Mouse (Mus musculus): ENCODE data around the gene Plcb1. TPM values are rescaled to one million over a fixed set of nuclear protein-coding genes. Genes with fewer than 3 reads are reported as not detected.

Plcb1 gene
- total and polyA plus RNA-seq, 3 experiments, result 0.78 to 4.2 (median 3.9) TPM

DNA sequence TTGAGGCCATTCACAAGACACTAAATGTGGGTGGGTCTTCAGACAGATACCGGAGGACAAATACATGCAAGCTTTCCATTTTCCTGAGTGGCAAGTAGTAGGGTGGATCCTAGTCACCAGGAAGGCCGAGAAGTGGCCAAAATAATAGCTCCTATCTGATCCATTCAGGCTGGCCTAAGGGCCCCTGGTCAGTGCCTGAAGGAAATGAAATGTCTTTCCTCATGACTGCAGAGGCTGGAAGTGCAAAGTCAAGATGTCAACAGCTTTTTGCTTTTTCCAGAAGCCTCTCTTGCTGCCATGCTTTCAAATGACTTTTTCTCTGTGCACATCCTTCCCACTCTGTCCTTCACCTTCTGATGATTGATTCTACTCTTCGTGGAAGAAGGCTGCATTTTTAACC, 415.0 kb downstream of the Plcb1 start:
- no peak for TF ChIP-seq EP300 (IDR thresholded peaks at IDR 0.05; ENCODE audit: insufficient read depth, low read depth, low read length)
- whole genome bisulfite sequencing, result 57% methylated on average over 3 of the region's 3 CpGs
- intact Hi-C loops (cut with DNase I), result loop anchor here (10.0 kb wide), 1 partner anchor 106 kb away; no protein-coding TSS in a partner anchor

DNA sequence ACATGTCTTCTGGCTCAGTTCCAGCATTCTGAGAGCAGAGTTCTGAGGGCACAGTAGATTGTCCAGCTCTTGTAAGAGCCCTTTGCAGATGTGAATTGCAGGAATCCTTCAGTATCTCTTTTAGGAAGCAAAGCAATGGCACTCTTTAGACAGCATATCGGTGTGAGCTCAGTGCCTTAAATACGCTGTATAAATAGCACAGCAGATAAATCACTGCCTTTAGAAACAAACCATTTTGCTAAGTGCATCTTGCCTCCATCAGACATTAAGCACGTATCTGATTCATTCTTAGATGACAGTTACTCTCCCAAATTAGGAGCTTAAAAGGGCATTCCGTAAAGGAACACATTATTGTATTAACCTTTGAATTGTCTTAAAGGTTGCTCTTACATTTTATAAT, 416.5 kb downstream of the Plcb1 start:
- WGBS, result 67% methylated on average over 4 of the region's 4 CpGs
- Histone ChIP-seq H3K36me3 (ENCODE audit: control insufficient read depth, insufficient read depth, low read length) (peaks cover 4% of the 10 kb centered on the region; the same call in 1 of the 2 replicates), H3K79me2 (replicated peaks; ENCODE audit: control insufficient read depth, insufficient read depth, low read length) (no peaks in the 10 kb centered on the region), H3K4me3 (no peak overlapping the region), H3K27ac (no peak overlapping the region), H3K27me3 (ENCODE audit: control insufficient read depth, insufficient read depth, low read length) (no peaks in the 10 kb centered on the region), H3K9ac (ENCODE audit: low read depth, low read length) (no peak overlapping the region), H3K4me1 (ENCODE audit: control insufficient read depth, insufficient read depth, low read length) (peaks cover 3% of the 10 kb centered on the region)
- intact Hi-C loops (cut with DNase I), result loop anchor here (10.0 kb wide), 1 partner anchor 108 kb away; no protein-coding TSS in a partner anchor
- DNase-seq, result no peak
- TF ChIP-seq POLR2A (IDR thresholded peaks at IDR 0.05; ENCODE audit: insufficient read depth, low read depth, low read length), result no peak

More for the DNA sequence above, 415.0 kb downstream of the Plcb1 start:
- DNase-seq, result no peak
- peaks cover 4% of the 10 kb centered on the region; the same call in 1 of the 2 replicates for H3K36me3 ChIP-seq (ENCODE audit: control insufficient read depth, insufficient read depth, low read length)
- no peak overlapping the region for H3K4me3 ChIP-seq
- H3K79me2 ChIP-seq (replicated peaks; ENCODE audit: control insufficient read depth, insufficient read depth, low read length), result no peaks in the 10 kb centered on the region
- no peak overlapping the region for H3K9ac ChIP-seq (ENCODE audit: low read depth, low read length)
- H3K27me3 ChIP-seq (ENCODE audit: control insufficient read depth, insufficient read depth, low read length), result no peaks in the 10 kb centered on the region
- peaks cover 3% of the 10 kb centered on the region for H3K4me1 ChIP-seq (ENCODE audit: control insufficient read depth, insufficient read depth, low read length)
- no peak overlapping the region for H3K27ac ChIP-seq

DNA sequence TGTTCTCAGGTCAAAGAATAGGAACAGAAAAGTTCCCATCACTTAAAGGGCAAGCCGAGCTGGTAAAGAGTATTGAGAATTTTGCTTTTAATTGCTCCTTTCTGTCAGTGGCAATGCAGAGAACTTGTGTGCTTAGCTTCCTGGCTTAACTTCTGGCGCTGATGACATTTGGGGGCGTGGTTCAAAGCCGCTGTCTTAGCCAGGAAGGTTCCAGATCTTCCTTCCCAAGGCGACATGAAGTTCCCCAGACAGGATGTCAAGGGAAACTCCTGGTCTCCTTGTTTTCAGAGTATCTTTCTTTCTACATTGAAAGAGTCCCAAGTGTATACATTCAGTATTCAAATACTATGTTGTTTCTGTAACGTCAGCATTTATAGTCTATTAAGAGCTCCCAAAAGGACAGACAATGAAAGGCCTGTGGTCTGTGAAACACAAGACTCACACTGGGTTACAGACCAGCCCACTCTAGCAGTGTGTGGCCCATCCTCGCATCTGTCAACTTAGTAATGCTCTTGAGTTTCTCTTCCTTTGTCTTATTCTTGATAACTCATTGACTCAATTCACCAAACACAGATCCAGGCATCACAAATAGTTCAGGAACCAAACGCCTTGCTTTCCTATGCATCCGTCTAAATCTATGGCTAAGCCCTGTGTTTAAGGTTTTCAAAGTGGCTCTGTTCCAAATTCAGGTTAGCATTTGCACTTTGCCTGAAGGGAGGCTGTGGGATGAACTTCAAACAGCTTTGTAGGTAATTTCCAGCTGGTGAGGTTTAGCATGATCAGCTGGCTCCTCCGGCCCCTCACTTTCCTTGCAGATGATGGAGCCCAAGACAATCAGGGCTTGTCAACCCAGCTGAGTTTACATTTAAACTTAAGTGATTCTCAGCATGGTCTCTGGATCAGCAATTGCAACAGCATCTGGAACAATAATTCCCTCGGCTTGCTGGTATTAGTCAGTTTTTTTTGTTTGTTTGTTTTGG, 418.6 kb downstream of the Plcb1 start:
- H3K4me3 ChIP-seq, result no peak overlapping the region
- peak; percentile 32 to 48 for DNase-seq
- 63% methylated on average over 11 of the region's 11 CpGs for WGBS
- intact Hi-C loops (cut with DNase I), result loop anchor here (10.0 kb wide), 1 partner anchor 110 kb away; no protein-coding TSS in a partner anchor
- peak overlapping the region; percentile 48 for H3K27ac ChIP-seq
- no peak for TF ChIP-seq CTCF (IDR thresholded peaks at IDR 0.05)
- TF ChIP-seq EP300 (IDR thresholded peaks at IDR 0.05; ENCODE audit: insufficient read depth, low read depth, low read length), result no peak
- TF ChIP-seq POLR2A (IDR thresholded peaks at IDR 0.05; ENCODE audit: insufficient read depth, low read depth, low read length), result no peak
- no peak overlapping the region for H3K9ac ChIP-seq (ENCODE audit: low read depth, low read length)
- no peaks in the 10 kb centered on the region for H3K79me2 ChIP-seq (replicated peaks; ENCODE audit: control insufficient read depth, insufficient read depth, low read length)
- peaks cover 2% of the 10 kb centered on the region; the same call in 1 of the 2 replicates for H3K36me3 ChIP-seq (ENCODE audit: control insufficient read depth, insufficient read depth, low read length)
- no peaks in the 10 kb centered on the region for H3K27me3 ChIP-seq (ENCODE audit: control insufficient read depth, insufficient read depth, low read length)
- H3K4me1 ChIP-seq (ENCODE audit: control insufficient read depth, insufficient read depth, low read length), result peaks cover 3% of the 10 kb centered on the region

DNA sequence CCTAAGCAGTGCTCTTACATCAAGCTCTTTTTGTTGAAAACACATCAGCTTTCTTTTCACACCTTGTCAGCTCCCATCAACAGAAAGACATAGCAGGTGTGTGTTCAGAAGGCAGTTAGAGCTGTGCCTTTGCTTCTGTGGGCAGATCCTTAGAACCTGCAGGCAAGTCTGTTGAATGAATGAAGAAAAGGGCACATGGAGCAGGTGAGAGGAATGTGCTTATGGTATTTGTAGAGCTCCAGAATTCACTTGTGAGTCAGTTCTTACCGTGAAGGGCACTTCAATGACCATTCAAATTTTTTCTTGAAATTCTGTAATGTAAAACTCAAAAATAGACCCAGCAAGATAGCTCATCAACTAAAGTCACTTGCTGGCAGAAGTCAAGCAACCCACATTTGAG, 423.0 kb downstream of the Plcb1 start:
- TF ChIP-seq CTCF (IDR thresholded peaks at IDR 0.05) (no peak), EP300 (IDR thresholded peaks at IDR 0.05; ENCODE audit: insufficient read depth, low read depth, low read length) (no peak), POLR2A (IDR thresholded peaks at IDR 0.05; ENCODE audit: insufficient read depth, low read depth, low read length) (no peak)
- Histone ChIP-seq H3K79me2 (replicated peaks; ENCODE audit: control insufficient read depth, insufficient read depth, low read length) (no peaks in the 10 kb centered on the region), H3K36me3 (ENCODE audit: control insufficient read depth, insufficient read depth, low read length) (peaks cover 2% of the 10 kb centered on the region; the same call in 1 of the 2 replicates), H3K4me3 (no peak overlapping the region), H3K27me3 (ENCODE audit: control insufficient read depth, insufficient read depth, low read length) (no peaks in the 10 kb centered on the region), H3K27ac (no peak overlapping the region), H3K9ac (ENCODE audit: low read depth, low read length) (no peak overlapping the region), H3K4me1 (ENCODE audit: control insufficient read depth, insufficient read depth, low read length) (peaks cover 3% of the 10 kb centered on the region)
- 78% methylated on average over 1 of the region's 1 CpGs for WGBS
- DNase-seq, result no peak
- intact Hi-C loops (cut with DNase I), result loop anchor here (10.0 kb wide), 1 partner anchor 114 kb away; no protein-coding TSS in a partner anchor

DNA sequence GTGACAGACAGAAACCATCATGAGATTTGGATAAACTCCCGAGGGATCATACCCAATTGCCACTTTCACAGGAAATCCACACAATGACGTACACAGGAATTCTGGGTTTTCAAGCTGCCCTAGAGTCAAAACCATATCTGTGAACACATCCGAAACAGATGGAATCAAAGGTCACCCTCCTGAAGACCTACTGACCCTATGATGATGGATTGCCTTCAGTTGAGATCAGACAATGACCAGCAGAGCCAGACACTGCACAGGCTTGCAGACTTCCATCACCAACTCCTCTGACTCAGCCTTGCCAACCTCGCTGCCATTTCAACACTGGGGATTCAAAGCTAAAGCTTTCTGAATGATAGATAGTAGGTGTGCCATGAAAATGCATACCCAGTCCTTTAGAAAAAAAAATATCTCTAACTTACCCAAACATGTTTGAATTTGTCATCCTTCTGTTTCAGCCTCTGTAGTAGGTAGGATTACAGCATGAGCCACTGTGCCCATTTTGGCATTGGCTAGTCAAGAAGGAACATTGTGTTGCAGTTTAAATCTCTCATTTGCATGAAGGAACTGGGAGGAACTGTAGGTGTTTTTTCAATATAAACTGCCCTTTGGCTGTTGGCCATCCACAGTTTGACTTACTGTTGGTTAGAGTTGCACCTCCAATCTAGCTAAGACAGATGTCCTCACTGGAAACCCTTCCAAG, 429.0 kb downstream of the Plcb1 start:
- Histone ChIP-seq H3K36me3 (ENCODE audit: control insufficient read depth, insufficient read depth, low read length) (no peaks in the 10 kb centered on the region), H3K27me3 (ENCODE audit: control insufficient read depth, insufficient read depth, low read length) (no peaks in the 10 kb centered on the region), H3K4me3 (no peak overlapping the region), H3K27ac (no peak overlapping the region), H3K79me2 (replicated peaks; ENCODE audit: control insufficient read depth, insufficient read depth, low read length) (no peaks in the 10 kb centered on the region), H3K4me1 (ENCODE audit: control insufficient read depth, insufficient read depth, low read length) (0 out of 2 replicates have a peak, but pooled peaks cover 1% of the 10 kb centered on the region), H3K9ac (ENCODE audit: low read depth, low read length) (no peak overlapping the region)
- DNase-seq, result no peak
- WGBS, result 46% methylated on average over 4 of the region's 4 CpGs
- intact Hi-C loops (cut with DNase I), result no loop called here
- TF ChIP-seq EP300 (IDR thresholded peaks at IDR 0.05; ENCODE audit: insufficient read depth, low read depth, low read length) (no peak), POLR2A (IDR thresholded peaks at IDR 0.05; ENCODE audit: insufficient read depth, low read depth, low read length) (no peak), CTCF (IDR thresholded peaks at IDR 0.05) (no peak)
